Mouse (Mus musculus) ES-Bruce4 (cell line): Measurements from ENCODE around the gene Rrp7a.

Experiments
- CTCF ChIP-seq: IDR thresholded peaks from one replicate; pipeline ENCODE4 v1.8.1; 2011; ENCODE audit warnings: low read depth, low read length
- EP300 ChIP-seq: IDR thresholded peaks from 2 replicates; pipeline ENCODE4 v1.6.1; 2011; ENCODE audit warnings: low read depth, low read length; ENCODE audit not compliant: insufficient read depth
- POLR2A ChIP-seq: IDR thresholded peaks from one replicate; pipeline ENCODE4 v1.8.1; 2011; ENCODE audit warnings: low read length; ENCODE audit not compliant: insufficient read depth

- TF ChIP-seq POLR2A (no peak), EP300 (no peak), CTCF (no peak)
Observed at GRCm38 (mm10) chr15:83150694-83151093, 28.1 kb upstream of the Rrp7a start.
